Mouse (Mus musculus) embryonic facial prominence, embryonic 11.5 days (tissue): ENCODE measurements around the gene Hkdc1. TPM values are rescaled to one million over a fixed set of nuclear protein-coding genes. Genes with fewer than 3 reads are reported as not detected.

Experiments
- ATAC-seq: fragments of 200-750 bp; cut with Nextera tagmentation; replicated peaks from 2 replicates; pipeline ENCODE4 v1.8.0; 2017; ENCODE audit warnings: low read depth; ENCODE audit not compliant: insufficient number of reproducible peaks, low FRiP score, low TSS enrichment
- DNase-seq: peaks from one replicate; pipeline ENCODE4 v3.0.0-alpha.2; 2015; ENCODE audit warnings: low spot score
- H3K27ac ChIP-seq: fragments of 300-500 bp; sonication (generic); replicated peaks from 2 replicates; pipeline ENCODE4 v1.5.1; 2014; ENCODE audit warnings: mild to moderate bottlenecking, low read depth, low read length, control low read depth
- H3K27me3 ChIP-seq: fragments of 300-500 bp; sonication (generic); 2 replicates; pipeline ENCODE4 v1.6.1; 2014; ENCODE audit warnings: mild to moderate bottlenecking, low read length, moderate library complexity, mixed read lengths; ENCODE audit not compliant: control insufficient read depth, insufficient read depth
- H3K36me3 ChIP-seq: fragments of 300-500 bp; sonication (generic); replicated peaks from 2 replicates; pipeline ENCODE4 v1.6.1; 2014; ENCODE audit warnings: low read depth, mild to moderate bottlenecking, low read length, moderate library complexity, mixed read lengths; ENCODE audit not compliant: control insufficient read depth, insufficient read depth
- H3K4me1 ChIP-seq: fragments of 300-500 bp; sonication (generic); 2 replicates; pipeline ENCODE4 v1.6.1; 2014; ENCODE audit warnings: low read length, mixed read lengths; ENCODE audit not compliant: control insufficient read depth, insufficient read depth
- H3K4me2 ChIP-seq: fragments of 300-500 bp; sonication (generic); 2 replicates; pipeline ENCODE4 v1.6.1; 2014; ENCODE audit warnings: low read depth, mild to moderate bottlenecking, control low read depth, low read length, moderate library complexity
- H3K4me3 ChIP-seq: fragments of 300-500 bp; sonication (generic); 2 replicates; pipeline ENCODE4 v1.5.1; 2014; ENCODE audit warnings: low read depth, low read length, control low read depth
- H3K9ac ChIP-seq: fragments of 300-500 bp; sonication (generic); replicated peaks from 2 replicates; pipeline ENCODE4 v1.6.1; 2014; ENCODE audit warnings: mild to moderate bottlenecking, control low read depth, low read length
- H3K9me3 ChIP-seq: fragments of 300-500 bp; sonication (generic); replicated peaks from 2 replicates; pipeline ENCODE4 v1.6.1; 2016; ENCODE audit warnings: mild to moderate bottlenecking, low read length, inconsistent platforms, mixed read lengths; ENCODE audit not compliant: control insufficient read depth
- WGBS: fragments of 180-500 bp; shearing (Covaris S2); extraction: QIAGEN DNeasy Blood & Tissue Kit; methylation state at CpG from one replicate; pipeline ENCODE4 v1.1.7; 2014; 5-methylcytosine and 5-hydroxymethylcytosine counted together
- polyA plus RNA-seq: library from polyadenylated mRNA; unstranded; fragments of >200 nt; fragmentation: Nextera tagmentation; extraction: Ambion mirVana; gene quantifications from 2 replicates; pipeline ENCODE4 v1.2.1, GENCODE M21; 2014

Gene Hkdc1
- polyA plus RNA-seq, 1 experiment from 2014 or later, result 0.41 TPM

GRCm38 (mm10) chr10:62425081-62425871 is 3.0 kb upstream of the Hkdc1 start:
- ATAC-seq, result no peak
- no peak for DNase-seq
- no peak overlapping the region for H3K4me2 ChIP-seq
- H3K9ac ChIP-seq, result no peak overlapping the region
- H3K9me3 ChIP-seq, result no peaks in the 10 kb centered on the region
- no peak overlapping the region for H3K27ac ChIP-seq
- no peaks in the 10 kb centered on the region for H3K4me1 ChIP-seq
- no peak overlapping the region for H3K4me3 ChIP-seq
- H3K36me3 ChIP-seq, result no peaks in the 10 kb centered on the region; the same call in 1 of the 2 replicates
- 51% methylated on average over 9 of the region's 9 CpGs for WGBS
- no peaks in the 10 kb centered on the region for H3K27me3 ChIP-seq

GRCm38 (mm10) chr10:62421127-62421526 is 1.2 kb downstream of the Hkdc1 start:
- ATAC-seq, result no peak
- DNase-seq, result no peak
- no peaks in the 10 kb centered on the region for H3K27me3 ChIP-seq
- H3K4me1 ChIP-seq, result no peaks in the 10 kb centered on the region
- H3K9me3 ChIP-seq, result no peaks in the 10 kb centered on the region
- no peak overlapping the region for H3K9ac ChIP-seq
- WGBS, result 84% methylated on average over 3 of the region's 3 CpGs
- H3K27ac ChIP-seq, result no peak overlapping the region
- no peak overlapping the region for H3K4me3 ChIP-seq
- no peaks in the 10 kb centered on the region for H3K36me3 ChIP-seq
- H3K4me2 ChIP-seq, result no peak overlapping the region

GRCm38 (mm10) chr10:62420399-62420798 is 1.9 kb downstream of the Hkdc1 start:
- no peak for ATAC-seq
- Histone ChIP-seq H3K27me3 (no peaks in the 10 kb centered on the region), H3K4me2 (no peak overlapping the region), H3K9me3 (no peaks in the 10 kb centered on the region), H3K4me3 (no peak overlapping the region), H3K27ac (no peak overlapping the region), H3K9ac (no peak overlapping the region), H3K36me3 (no peaks in the 10 kb centered on the region), H3K4me1 (no peaks in the 10 kb centered on the region)
- WGBS, result 72% methylated on average over 6 of the region's 6 CpGs
- no peak for DNase-seq

- no peak for ATAC-seq
- Histone ChIP-seq H3K4me3 (no peak overlapping the region), H3K4me2 (no peak overlapping the region), H3K36me3 (no peaks in the 10 kb centered on the region), H3K27me3 (no peaks in the 10 kb centered on the region), H3K9ac (no peak overlapping the region), H3K27ac (no peak overlapping the region), H3K4me1 (no peaks in the 10 kb centered on the region), H3K9me3 (no peaks in the 10 kb centered on the region)
- 68% methylated on average over 5 of the region's 5 CpGs for WGBS
- no peak for DNase-seq
Observed at GRCm38 (mm10) chr10:62419422-62419821, 2.9 kb downstream of the Hkdc1 start.

- H3K36me3 ChIP-seq, result no peaks in the 10 kb centered on the region
- ATAC-seq, result no peak
- no peak overlapping the region for H3K4me3 ChIP-seq
- no peak overlapping the region for H3K27ac ChIP-seq
- no peaks in the 10 kb centered on the region for H3K9me3 ChIP-seq
- H3K9ac ChIP-seq, result no peak overlapping the region
- no peak for DNase-seq
- WGBS, result 52% methylated on average over 7 of the region's 7 CpGs
- H3K4me2 ChIP-seq, result no peak overlapping the region
- no peaks in the 10 kb centered on the region for H3K27me3 ChIP-seq
- no peaks in the 10 kb centered on the region for H3K4me1 ChIP-seq
Observed at GRCm38 (mm10) chr10:62418831-62419356, 3.4 kb downstream of the Hkdc1 start.

GRCm38 (mm10) chr10:62413606-62413982 is 8.7 kb downstream of the Hkdc1 start:
- no peak overlapping the region for H3K27ac ChIP-seq
- H3K9me3 ChIP-seq, result no peaks in the 10 kb centered on the region
- no peak overlapping the region for H3K4me2 ChIP-seq
- H3K4me3 ChIP-seq, result no peak overlapping the region
- no peak for ATAC-seq
- no peaks in the 10 kb centered on the region for H3K4me1 ChIP-seq
- no peak for DNase-seq
- no peaks in the 10 kb centered on the region for H3K36me3 ChIP-seq
- 41% methylated on average over 4 of the region's 4 CpGs for WGBS
- no peak overlapping the region for H3K9ac ChIP-seq
- no peaks in the 10 kb centered on the region for H3K27me3 ChIP-seq

- DNase-seq, result no peak
- H3K36me3 ChIP-seq, result no peaks in the 10 kb centered on the region
Observed at GRCm38 (mm10) chr10:62412906-62413605, 9.2 kb downstream of the Hkdc1 start.

More at GRCm38 (mm10) chr10:62412906-62413605, 9.2 kb downstream of the Hkdc1 start:
- Histone ChIP-seq H3K9ac (no peak overlapping the region), H3K4me3 (no peak overlapping the region), H3K27ac (no peak overlapping the region), H3K4me1 (no peaks in the 10 kb centered on the region), H3K4me2 (no peak overlapping the region), H3K27me3 (no peaks in the 10 kb centered on the region), H3K9me3 (no peaks in the 10 kb centered on the region)
- 32% methylated on average over 8 of the region's 8 CpGs for WGBS
- no peak for ATAC-seq
